Mouse (Mus musculus): ENCODE results near the gene Hrh1.

The Hrh1 gene

GRCm38 (mm10) chr6:114404774-114405468, 7.2 kb downstream of the Hrh1 start:
- in situ Hi-C loops (cut with MboI, MseI), result loop anchor here (5.0 kb wide), 1 partner anchor 517 kb away; no protein-coding TSS in a partner anchor

GRCm38 (mm10) chr6:114406634-114407033, 8.9 kb downstream of the Hrh1 start:
- in situ Hi-C loops (cut with MboI, MseI), result no loop called here

- in situ Hi-C loops (cut with MboI, MseI), result no loop called here
Measured at GRCm38 (mm10) chr6:114407049-114407448, 9.3 kb downstream of the Hrh1 start.

GRCm38 (mm10) chr6:114408278-114408677, 10.5 kb downstream of the Hrh1 start:
- in situ Hi-C loops (cut with MboI, MseI), result no loop called here

- in situ Hi-C loops (cut with MboI, MseI), result no loop called here
Measured at GRCm38 (mm10) chr6:114411913-114412312, 14.2 kb downstream of the Hrh1 start.

- in situ Hi-C loops (cut with MboI, MseI), result no loop called here
Measured at GRCm38 (mm10) chr6:114414510-114414909, 16.8 kb downstream of the Hrh1 start.

GRCm38 (mm10) chr6:114418037-114418436, 20.3 kb downstream of the Hrh1 start:
- in situ Hi-C loops (cut with MboI, MseI), result no loop called here

GRCm38 (mm10) chr6:114421061-114421460, 23.3 kb downstream of the Hrh1 start:
- in situ Hi-C loops (cut with MboI, MseI), result no loop called here

- in situ Hi-C loops (cut with MboI, MseI), result no loop called here
Measured at GRCm38 (mm10) chr6:114423051-114423676, 25.4 kb downstream of the Hrh1 start.

- in situ Hi-C loops (cut with MboI, MseI), result no loop called here
Measured at GRCm38 (mm10) chr6:114425343-114425742, 27.6 kb downstream of the Hrh1 start.

GRCm38 (mm10) chr6:114427641-114428040, 29.9 kb downstream of the Hrh1 start:
- in situ Hi-C loops (cut with MboI, MseI), result no loop called here

GRCm38 (mm10) chr6:114428831-114429230, 31.1 kb downstream of the Hrh1 start:
- in situ Hi-C loops (cut with MboI, MseI), result no loop called here

GRCm38 (mm10) chr6:114432591-114432990, 34.9 kb downstream of the Hrh1 start:
- in situ Hi-C loops (cut with MboI, MseI), result no loop called here

GRCm38 (mm10) chr6:114434524-114434923, 36.8 kb downstream of the Hrh1 start:
- in situ Hi-C loops (cut with MboI, MseI), result no loop called here

- in situ Hi-C loops (cut with MboI, MseI), result no loop called here
Measured at GRCm38 (mm10) chr6:114440302-114440701, 42.6 kb downstream of the Hrh1 start.

- in situ Hi-C loops (cut with MboI, MseI), result no loop called here
Measured at GRCm38 (mm10) chr6:114440788-114441453, 43.2 kb downstream of the Hrh1 start.

- in situ Hi-C loops (cut with MboI, MseI), result no loop called here
Measured at GRCm38 (mm10) chr6:114444247-114444844, 46.6 kb downstream of the Hrh1 start.

- in situ Hi-C loops (cut with MboI, MseI), result no loop called here
Measured at GRCm38 (mm10) chr6:114444976-114445375, 47.2 kb downstream of the Hrh1 start.

- in situ Hi-C loops (cut with MboI, MseI), result no loop called here
Measured at GRCm38 (mm10) chr6:114448888-114449287, 51.2 kb downstream of the Hrh1 start.

- in situ Hi-C loops (cut with MboI, MseI), result no loop called here
Measured at GRCm38 (mm10) chr6:114455267-114455666, 57.5 kb downstream of the Hrh1 start.

- in situ Hi-C loops (cut with MboI, MseI), result no loop called here
Measured at GRCm38 (mm10) chr6:114456255-114457042, 58.7 kb downstream of the Hrh1 start.

GRCm38 (mm10) chr6:114457299-114457698, 59.6 kb downstream of the Hrh1 start:
- in situ Hi-C loops (cut with MboI, MseI), result no loop called here

Measured in T-helper 2 cell (primary cell).